Mouse (Mus musculus) embryonic facial prominence, embryonic 14.5 days (tissue): ENCODE data around the gene Hjurp. TPM values are rescaled to one million over a fixed set of nuclear protein-coding genes. Genes with fewer than 3 reads are reported as not detected.

Experiments
- ATAC-seq: fragments of 200-750 bp; cut with Nextera tagmentation; 2 replicates; pipeline ENCODE4 v1.8.0; 2017; ENCODE audit warnings: low read depth, moderate number of reproducible peaks, moderate TSS enrichment
- DNase-seq: peaks from one replicate; pipeline ENCODE4 v3.0.0-alpha.2; 2015; ENCODE audit warnings: low spot score
- H3K27ac ChIP-seq: fragments of 300-500 bp; sonication (generic); replicated peaks from 2 replicates; pipeline ENCODE4 v1.5.1; 2014; ENCODE audit warnings: low read depth, mild to moderate bottlenecking, low read length, moderate library complexity
- H3K27me3 ChIP-seq: fragments of 300-500 bp; sonication (generic); replicated peaks from 2 replicates; pipeline ENCODE4 v1.6.1; 2014; ENCODE audit warnings: low read length; ENCODE audit not compliant: control insufficient read depth, insufficient read depth
- H3K36me3 ChIP-seq: fragments of 300-500 bp; sonication (generic); 2 replicates; pipeline ENCODE4 v1.6.1; 2014; ENCODE audit warnings: low read length, mixed read lengths; ENCODE audit not compliant: control insufficient read depth, insufficient read depth
- H3K4me1 ChIP-seq: fragments of 300-500 bp; sonication (generic); 2 replicates; pipeline ENCODE4 v1.6.1; 2014; ENCODE audit warnings: antibody characterized with exemption, low read length; ENCODE audit not compliant: control insufficient read depth, insufficient read depth
- H3K4me2 ChIP-seq: fragments of 300-500 bp; sonication (generic); 2 replicates; pipeline ENCODE4 v1.6.1; 2014; ENCODE audit warnings: low read depth, mild to moderate bottlenecking, low read length, moderate library complexity, mixed read lengths
- H3K4me3 ChIP-seq: fragments of 300-500 bp; sonication (generic); 2 replicates; pipeline ENCODE4 v1.5.1; 2014; ENCODE audit warnings: low read depth, mild to moderate bottlenecking, low read length
- H3K9ac ChIP-seq: fragments of 300-500 bp; sonication (generic); 2 replicates; pipeline ENCODE4 v1.6.1; 2014; ENCODE audit warnings: low read depth, mild to moderate bottlenecking, low read length, moderate library complexity, mixed read lengths
- H3K9me3 ChIP-seq: fragments of 300-500 bp; sonication (generic); 2 replicates; pipeline ENCODE4 v1.6.1; 2016; ENCODE audit warnings: low read length; ENCODE audit not compliant: control insufficient read depth
- whole genome bisulfite sequencing: fragments of 180-500 bp; shearing (Covaris S2); extraction: QIAGEN DNeasy Blood & Tissue Kit; methylation state at CpG from one replicate; pipeline ENCODE4 v1.1.7; 2014; 5-methylcytosine and 5-hydroxymethylcytosine counted together
- polyA plus RNA-seq: library from polyadenylated mRNA; unstranded; fragments of >200 nt; fragmentation: Nextera tagmentation; extraction: Ambion mirVana; gene quantifications from 2 replicates; pipeline ENCODE4 v1.2.1, GENCODE M21; 2014

Gene Hjurp
- polyA plus RNA-seq, 1 experiment from 2014 or later = 110 TPM

- ATAC-seq = no peak
- no peak overlapping the region for H3K27ac ChIP-seq
- DNase-seq = no peak
- no peaks in the 10 kb centered on the region for H3K4me1 ChIP-seq
- H3K4me3 ChIP-seq = no peak overlapping the region
- no peaks in the 10 kb centered on the region for H3K27me3 ChIP-seq
- WGBS = 73% methylated on average over 6 of the region's 6 CpGs
- peaks cover 99% of the 10 kb centered on the region for H3K9me3 ChIP-seq
- no peak overlapping the region for H3K9ac ChIP-seq
- no peaks in the 10 kb centered on the region for H3K36me3 ChIP-seq
- H3K4me2 ChIP-seq = no peak overlapping the region
These were observed 46.2 kb downstream of the Hjurp start for GRCm38 (mm10) chr1:88230981-88231802.

- DNase-seq = no peak
- no peak overlapping the region for H3K9ac ChIP-seq
- H3K4me2 ChIP-seq = no peak overlapping the region
- peaks cover 99% of the 10 kb centered on the region for H3K9me3 ChIP-seq
- WGBS = 72% methylated on average over 7 of the region's 7 CpGs
- H3K27me3 ChIP-seq = no peaks in the 10 kb centered on the region
- H3K36me3 ChIP-seq = no peaks in the 10 kb centered on the region
- H3K4me3 ChIP-seq = no peak overlapping the region
- no peak for ATAC-seq
- H3K4me1 ChIP-seq = no peaks in the 10 kb centered on the region
- no peak overlapping the region for H3K27ac ChIP-seq
These were observed 47.0 kb downstream of the Hjurp start for GRCm38 (mm10) chr1:88230421-88230820.

- DNase-seq (no peak), ATAC-seq (no peak)
- 85% methylated on average over 5 of the region's 5 CpGs for WGBS
- H3K27ac ChIP-seq = no peak overlapping the region
- no peaks in the 10 kb centered on the region for H3K4me1 ChIP-seq
- H3K4me3 ChIP-seq = no peak overlapping the region
- no peaks in the 10 kb centered on the region for H3K36me3 ChIP-seq
- peaks cover 97% of the 10 kb centered on the region for H3K9me3 ChIP-seq
- no peak overlapping the region for H3K4me2 ChIP-seq
- H3K27me3 ChIP-seq = no peaks in the 10 kb centered on the region
- no peak overlapping the region for H3K9ac ChIP-seq
These were observed 47.4 kb downstream of the Hjurp start for GRCm38 (mm10) chr1:88229986-88230385.

- no peaks in the 10 kb centered on the region for H3K4me1 ChIP-seq
- H3K4me2 ChIP-seq = no peak overlapping the region
- 78% methylated on average over 3 of the region's 3 CpGs for WGBS
- H3K27ac ChIP-seq = no peak overlapping the region
- H3K36me3 ChIP-seq = no peaks in the 10 kb centered on the region
- no peaks in the 10 kb centered on the region for H3K27me3 ChIP-seq
- no peak for ATAC-seq
- H3K4me3 ChIP-seq = no peak overlapping the region
- no peak overlapping the region for H3K9ac ChIP-seq
- peaks cover 92% of the 10 kb centered on the region for H3K9me3 ChIP-seq
- DNase-seq = no peak
These were observed 47.9 kb downstream of the Hjurp start for GRCm38 (mm10) chr1:88229566-88229965.

GRCm38 (mm10) chr1:88228121-88228520 is 49.3 kb downstream of the Hjurp start:
- Histone ChIP-seq H3K9me3 (peaks cover 79% of the 10 kb centered on the region), H3K27me3 (no peaks in the 10 kb centered on the region), H3K36me3 (no peaks in the 10 kb centered on the region), H3K4me2 (no peak overlapping the region), H3K4me3 (no peak overlapping the region), H3K27ac (no peak overlapping the region), H3K9ac (no peak overlapping the region), H3K4me1 (no peaks in the 10 kb centered on the region)
- WGBS = 68% methylated on average over 7 of the region's 7 CpGs
- ATAC-seq (no peak), DNase-seq (no peak)

GRCm38 (mm10) chr1:88227482-88227881 is 50.0 kb downstream of the Hjurp start:
- H3K9ac ChIP-seq = no peak overlapping the region
- no peak overlapping the region for H3K4me3 ChIP-seq
- peaks cover 73% of the 10 kb centered on the region for H3K9me3 ChIP-seq
- no peak for ATAC-seq
- H3K4me1 ChIP-seq = no peaks in the 10 kb centered on the region
- H3K4me2 ChIP-seq = no peak overlapping the region
- H3K27me3 ChIP-seq = no peaks in the 10 kb centered on the region
- 56% methylated on average over 2 of the region's 2 CpGs for WGBS
- no peaks in the 10 kb centered on the region for H3K36me3 ChIP-seq
- H3K27ac ChIP-seq = no peak overlapping the region
- no peak for DNase-seq

- no peaks in the 10 kb centered on the region for H3K4me1 ChIP-seq
- H3K27me3 ChIP-seq = no peaks in the 10 kb centered on the region
- ATAC-seq = no peak
- H3K4me3 ChIP-seq = no peak within 1 kb of the TSS
- H3K9ac ChIP-seq = no peak within 1 kb of the TSS
- H3K4me2 ChIP-seq = no peak within 1 kb of the TSS
- H3K36me3 ChIP-seq = no peaks in the 10 kb centered on the region
- peaks cover 71% of the 10 kb centered on the region for H3K9me3 ChIP-seq
- 56% methylated on average over 5 of the region's 5 CpGs for WGBS
- DNase-seq = no peak
- no peak within 1 kb of the TSS for H3K27ac ChIP-seq
These were observed 50.6 kb downstream of the Hjurp start, which contains the start of gene Mroh2a for GRCm38 (mm10) chr1:88226670-88227379. TSS of gene Mroh2a (plus strand) at chr1:88226986.

- Histone ChIP-seq H3K4me3 (no peak overlapping the region), H3K9me3 (peaks cover 60% of the 10 kb centered on the region), H3K9ac (no peak overlapping the region), H3K36me3 (no peaks in the 10 kb centered on the region), H3K27me3 (no peaks in the 10 kb centered on the region), H3K4me2 (no peak overlapping the region), H3K27ac (no peak overlapping the region), H3K4me1 (no peaks in the 10 kb centered on the region)
- ATAC-seq = no peak
- no peak for DNase-seq
These were observed 51.7 kb downstream of the Hjurp start for GRCm38 (mm10) chr1:88225741-88226140.
